Mouse (Mus musculus) intestine, embryonic 14.5 days (tissue): ENCODE results near the gene AI481877. TPM values are rescaled to one million over a fixed set of nuclear protein-coding genes. Genes with fewer than 3 reads are reported as not detected.
"Not testable (repeated sequence)": the region's sequence is repeated elsewhere in the genome, so short reads cannot be mapped to it uniquely, and the experiment has no call there.

Experiments
- ATAC-seq: fragments of 200-750 bp; cut with Nextera tagmentation; replicated peaks from 2 replicates; pipeline ENCODE4 v1.8.0; 2017; ENCODE audit warnings: low read depth, moderate number of reproducible peaks, moderate TSS enrichment, moderate library complexity; ENCODE audit not compliant: low FRiP score, low TSS enrichment
- DNase-seq: peaks from one replicate; pipeline ENCODE4 v3.0.0-alpha.2; 2018; ENCODE audit warnings: low spot score
- H3K27ac ChIP-seq: fragments of 300-500 bp; sonication (generic); 2 replicates; pipeline ENCODE4 v1.5.1; 2014; ENCODE audit warnings: low read depth, mild to moderate bottlenecking, control low read depth
- H3K27me3 ChIP-seq: fragments of 300-500 bp; sonication (generic); replicated peaks from 2 replicates; pipeline ENCODE4 v1.6.1; 2014; ENCODE audit warnings: low read length, control low read depth; ENCODE audit not compliant: control insufficient read depth, insufficient read depth
- H3K36me3 ChIP-seq: fragments of 300-500 bp; sonication (generic); 2 replicates; pipeline ENCODE4 v1.6.1; 2014; ENCODE audit warnings: low read length, control low read depth; ENCODE audit not compliant: control insufficient read depth, insufficient read depth
- H3K4me1 ChIP-seq: fragments of 300-500 bp; sonication (generic); replicated peaks from 2 replicates; pipeline ENCODE4 v1.6.1; 2014; ENCODE audit warnings: low read length, control low read depth, mixed read lengths; ENCODE audit not compliant: control insufficient read depth, insufficient read depth
- H3K4me2 ChIP-seq: fragments of 300-500 bp; sonication (generic); 2 replicates; pipeline ENCODE4 v1.6.1; 2014; ENCODE audit warnings: low read length
- H3K4me3 ChIP-seq: fragments of 300-500 bp; sonication (generic); 2 replicates; pipeline ENCODE4 v1.5.1; 2014; ENCODE audit warnings: low read depth, low read length, control low read depth, mixed read lengths
- H3K9ac ChIP-seq: fragments of 300-500 bp; sonication (generic); 2 replicates; pipeline ENCODE4 v1.6.1; 2014; ENCODE audit warnings: mild to moderate bottlenecking, low read length
- H3K9me3 ChIP-seq: fragments of 300-500 bp; sonication (generic); 2 replicates; pipeline ENCODE4 v1.6.1; 2016; ENCODE audit warnings: low read length, control low read depth; ENCODE audit not compliant: control insufficient read depth
- WGBS: fragments of 180-500 bp; shearing (Covaris S2); extraction: QIAGEN DNeasy Blood & Tissue Kit; methylation state at CpG from one replicate; pipeline ENCODE4 v1.1.7; 2014; 5-methylcytosine and 5-hydroxymethylcytosine counted together
- polyA plus RNA-seq: library from polyadenylated mRNA; unstranded; fragments of >200 nt; fragmentation: Nextera tagmentation; extraction: Ambion mirVana; gene quantifications from 2 replicates; pipeline ENCODE4 v1.2.1, GENCODE M21; 2014

Gene AI481877
- not detected in 2 replicates for polyA plus RNA-seq

- not testable (repeated sequence) for H3K36me3 ChIP-seq, H3K9me3 ChIP-seq, H3K27ac ChIP-seq, H3K27me3 ChIP-seq, H3K4me3 ChIP-seq, H3K4me1 ChIP-seq, H3K9ac ChIP-seq, H3K4me2 ChIP-seq, ATAC-seq, DNase-seq
- 85% methylated on average over 2 of the region's 6 CpGs for WGBS
Observed at GRCm38 (mm10) chr4:59138507-59139033, at the start of gene AI481877. AI481877 (minus strand) TSS chr4:59138983.

GRCm38 (mm10) chr4:59188474-59188801, 49.7 kb upstream of the AI481877 start:
- DNase-seq (no peak), ATAC-seq (no peak)
- peak overlapping the region; percentile 66 for H3K4me2 ChIP-seq
- peak overlapping the region; percentile 91 for H3K4me3 ChIP-seq
- H3K4me1 ChIP-seq = peaks cover 6% of the 10 kb centered on the region; the same call in 1 of the 2 replicates
- 0 out of 2 replicates have a peak overlapping the region, but pooled peaks have one; percentile 92 for H3K27ac ChIP-seq
- no peaks in the 10 kb centered on the region for H3K9me3 ChIP-seq
- 0 out of 2 replicates have a peak, but pooled peaks cover 4% of the 10 kb centered on the region for H3K36me3 ChIP-seq
- peak overlapping the region; percentile 94 for H3K9ac ChIP-seq
- no peaks in the 10 kb centered on the region for H3K27me3 ChIP-seq
- WGBS = 24% methylated on average over 4 of the region's 4 CpGs

GRCm38 (mm10) chr4:59187289-59187688, 48.5 kb upstream of the AI481877 start:
- no peak overlapping the region for H3K9ac ChIP-seq
- 30% methylated on average over 3 of the region's 3 CpGs for WGBS
- H3K4me1 ChIP-seq = peaks cover 6% of the 10 kb centered on the region; the same call in 1 of the 2 replicates

GRCm38 (mm10) chr4:59185671-59186070, 46.9 kb upstream of the AI481877 start:
- DNase-seq (no peak), ATAC-seq (no peak)
- no peak overlapping the region for H3K9ac ChIP-seq
- no peaks in the 10 kb centered on the region for H3K36me3 ChIP-seq
- no peaks in the 10 kb centered on the region for H3K27me3 ChIP-seq
- WGBS = 62% methylated on average over 3 of the region's 3 CpGs
- H3K27ac ChIP-seq = no peak overlapping the region
- no peak overlapping the region for H3K4me2 ChIP-seq
- peaks cover 5% of the 10 kb centered on the region; the same call in 1 of the 2 replicates for H3K4me1 ChIP-seq
- H3K9me3 ChIP-seq = no peaks in the 10 kb centered on the region
- H3K4me3 ChIP-seq = no peak overlapping the region

More at GRCm38 (mm10) chr4:59187289-59187688, 48.5 kb upstream of the AI481877 start:
- Histone ChIP-seq H3K4me3 (no peak overlapping the region), H3K4me2 (no peak overlapping the region), H3K27me3 (no peaks in the 10 kb centered on the region), H3K9me3 (no peaks in the 10 kb centered on the region), H3K27ac (no peak overlapping the region), H3K36me3 (0 out of 2 replicates have a peak, but pooled peaks cover 4% of the 10 kb centered on the region)
- ATAC-seq (no peak), DNase-seq (peak; percentile 69)

- no peaks in the 10 kb centered on the region for H3K4me1 ChIP-seq
- no peak overlapping the region for H3K4me3 ChIP-seq
- no peak overlapping the region for H3K27ac ChIP-seq
- DNase-seq (no peak), ATAC-seq (no peak)
- WGBS = 53% methylated on average over 5 of the region's 5 CpGs
- no peak overlapping the region for H3K4me2 ChIP-seq
- no peak overlapping the region for H3K9ac ChIP-seq
- H3K27me3 ChIP-seq = no peaks in the 10 kb centered on the region
- no peaks in the 10 kb centered on the region for H3K36me3 ChIP-seq
- H3K9me3 ChIP-seq = no peaks in the 10 kb centered on the region
Observed at GRCm38 (mm10) chr4:59181320-59182271, 42.8 kb upstream of the AI481877 start.

DNA sequence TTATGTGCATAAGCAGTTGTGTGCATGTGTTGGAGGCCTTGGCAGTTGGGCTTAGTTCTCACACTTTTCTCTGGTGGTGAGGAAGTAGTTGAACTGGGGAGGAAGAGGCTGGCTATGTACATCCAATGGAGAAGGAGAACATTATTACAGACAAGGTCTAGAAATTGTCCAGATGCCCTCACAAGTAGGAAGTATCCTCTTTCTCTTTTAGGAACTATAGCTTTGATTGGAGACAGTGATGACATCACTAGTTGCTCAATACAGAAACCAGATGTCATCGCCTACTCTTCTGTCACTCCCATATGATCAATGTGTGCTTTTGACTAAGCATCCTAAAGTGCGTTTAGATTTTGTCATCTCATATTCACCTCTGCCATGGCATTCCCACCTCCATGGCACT, 38.8 kb upstream of the AI481877 start:
- Histone ChIP-seq H3K9me3 (no peaks in the 10 kb centered on the region), H3K4me1 (0 out of 2 replicates have a peak, but pooled peaks cover 2% of the 10 kb centered on the region), H3K9ac (no peak overlapping the region), H3K36me3 (no peaks in the 10 kb centered on the region), H3K27ac (no peak overlapping the region), H3K4me3 (no peak overlapping the region), H3K4me2 (no peak overlapping the region), H3K27me3 (no peaks in the 10 kb centered on the region)
- DNase-seq = no peak
- WGBS = 88% methylated on average over 2 of the region's 2 CpGs
- no peak for ATAC-seq

DNA sequence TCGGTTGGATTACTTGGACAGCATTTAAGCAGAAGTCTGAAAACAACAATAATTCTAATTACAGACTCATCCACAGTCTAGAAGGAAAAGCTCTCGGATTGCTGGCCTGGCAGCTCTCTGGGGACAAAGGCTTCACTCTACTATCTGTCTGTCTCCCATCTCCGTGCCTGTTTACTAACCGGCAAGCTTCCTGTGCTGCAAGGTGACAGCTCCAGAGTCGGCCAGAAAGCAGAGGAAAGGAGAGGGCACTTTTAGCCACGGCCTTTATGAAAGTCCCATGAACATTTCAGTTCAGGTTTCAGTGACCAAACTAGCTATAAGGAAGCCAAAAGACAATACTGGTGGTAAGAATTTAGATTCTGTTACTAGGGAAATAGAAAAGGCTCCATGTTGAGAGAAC, 37.1 kb upstream of the AI481877 start:
- Histone ChIP-seq H3K27me3 (no peaks in the 10 kb centered on the region), H3K4me2 (no peak overlapping the region), H3K27ac (no peak overlapping the region), H3K9me3 (no peaks in the 10 kb centered on the region), H3K36me3 (no peaks in the 10 kb centered on the region), H3K9ac (no peak overlapping the region), H3K4me3 (no peak overlapping the region), H3K4me1 (0 out of 2 replicates have a peak, but pooled peaks cover 2% of the 10 kb centered on the region)
- WGBS = 38% methylated on average over 6 of the region's 6 CpGs
- ATAC-seq (no peak), DNase-seq (no peak)

GRCm38 (mm10) chr4:59175003-59175402, 36.2 kb upstream of the AI481877 start:
- 66% methylated on average over 4 of the region's 4 CpGs for WGBS
- H3K27me3 ChIP-seq = no peaks in the 10 kb centered on the region
- no peak overlapping the region for H3K4me3 ChIP-seq
- H3K9ac ChIP-seq = no peak overlapping the region
- H3K4me1 ChIP-seq = 0 out of 2 replicates have a peak, but pooled peaks cover 2% of the 10 kb centered on the region
- H3K27ac ChIP-seq = no peak overlapping the region
- no peaks in the 10 kb centered on the region for H3K9me3 ChIP-seq
- H3K36me3 ChIP-seq = no peaks in the 10 kb centered on the region
- DNase-seq (no peak), ATAC-seq (no peak)
- no peak overlapping the region for H3K4me2 ChIP-seq
